Mouse (Mus musculus): ENCODE data around the gene 4933428M09Rik. TPM values are rescaled to one million over a fixed set of nuclear protein-coding genes. Genes with fewer than 3 reads are reported as not detected.
"Not testable (repeated sequence)": the region's sequence is repeated elsewhere in the genome, so short reads cannot be mapped to it uniquely, and the experiment has no call there.

The 4933428M09Rik gene
- not detected in 3 replicates for total RNA-seq (2017)

GRCm38 (mm10) chrX:139178928-139179327 is at the start of gene 4933428M09Rik:
Gene 4933428M09Rik, plus strand, starts transcription at chrX:139179228.
- no peak for ATAC-seq (replicated peaks; ENCODE audit: insufficient number of reproducible peaks, low FRiP score, low TSS enrichment, poor library complexity, severe bottlenecking)

- ATAC-seq (replicated peaks; ENCODE audit: insufficient number of reproducible peaks, low FRiP score, low TSS enrichment, poor library complexity, severe bottlenecking): no peak
Measured at GRCm38 (mm10) chrX:139134031-139134430, 45.0 kb upstream of the 4933428M09Rik start.

GRCm38 (mm10) chrX:139191506-139191905 is 12.5 kb downstream of the 4933428M09Rik start:
- not testable (repeated sequence) for ATAC-seq (replicated peaks; ENCODE audit: insufficient number of reproducible peaks, low FRiP score, low TSS enrichment, poor library complexity, severe bottlenecking)

GRCm38 (mm10) chrX:139194572-139195279 is 15.7 kb downstream of the 4933428M09Rik start:
- no peak for ATAC-seq (replicated peaks; ENCODE audit: insufficient number of reproducible peaks, low FRiP score, low TSS enrichment, poor library complexity, severe bottlenecking)

- not testable (repeated sequence) for ATAC-seq (replicated peaks; ENCODE audit: insufficient number of reproducible peaks, low FRiP score, low TSS enrichment, poor library complexity, severe bottlenecking)
Measured at GRCm38 (mm10) chrX:139209191-139209828, 30.3 kb downstream of the 4933428M09Rik start.

- ATAC-seq (replicated peaks; ENCODE audit: insufficient number of reproducible peaks, low FRiP score, low TSS enrichment, poor library complexity, severe bottlenecking): no peak
Measured at GRCm38 (mm10) chrX:139209829-139210225, 30.8 kb downstream of the 4933428M09Rik start, which contains the start of gene Mum1l1. Gene Mum1l1, plus strand, starts transcription at chrX:139210042.

GRCm38 (mm10) chrX:139214765-139215164 is 35.7 kb downstream of the 4933428M09Rik start:
- ATAC-seq (replicated peaks; ENCODE audit: insufficient number of reproducible peaks, low FRiP score, low TSS enrichment, poor library complexity, severe bottlenecking): no peak

GRCm38 (mm10) chrX:139216409-139216808 is 37.4 kb downstream of the 4933428M09Rik start:
- no peak for ATAC-seq (replicated peaks; ENCODE audit: insufficient number of reproducible peaks, low FRiP score, low TSS enrichment, poor library complexity, severe bottlenecking)

- ATAC-seq (replicated peaks; ENCODE audit: insufficient number of reproducible peaks, low FRiP score, low TSS enrichment, poor library complexity, severe bottlenecking): no peak
Measured at GRCm38 (mm10) chrX:139216991-139217593, 38.1 kb downstream of the 4933428M09Rik start.

- no peak for ATAC-seq (replicated peaks; ENCODE audit: insufficient number of reproducible peaks, low FRiP score, low TSS enrichment, poor library complexity, severe bottlenecking)
Measured at GRCm38 (mm10) chrX:139217776-139218175, 38.7 kb downstream of the 4933428M09Rik start.

- ATAC-seq (replicated peaks; ENCODE audit: insufficient number of reproducible peaks, low FRiP score, low TSS enrichment, poor library complexity, severe bottlenecking): no peak
Measured at GRCm38 (mm10) chrX:139219017-139219416, 40.0 kb downstream of the 4933428M09Rik start.

- ATAC-seq (replicated peaks; ENCODE audit: insufficient number of reproducible peaks, low FRiP score, low TSS enrichment, poor library complexity, severe bottlenecking): no peak
Measured at GRCm38 (mm10) chrX:139220830-139221229, 41.8 kb downstream of the 4933428M09Rik start.

GRCm38 (mm10) chrX:139221893-139222292 is 42.9 kb downstream of the 4933428M09Rik start:
- no peak for ATAC-seq (replicated peaks; ENCODE audit: insufficient number of reproducible peaks, low FRiP score, low TSS enrichment, poor library complexity, severe bottlenecking)

Other genes starting within 250 kb of the 4933428M09Rik start
- not detected in 3 replicates for gene Serpina7, start 94.0 kb upstream of the 4933428M09Rik start, total RNA-seq (2017)
- gene 4930513O06Rik, start 93.0 kb upstream of the 4933428M09Rik start, total RNA-seq (2017): 3.5 TPM in 1 of 3 replicates, not detected in the others
- gene Mum1l1, start 30.8 kb downstream of the 4933428M09Rik start, total RNA-seq (2017): not detected in 3 replicates
- not detected in 3 replicates for gene Trap1a, start 154.5 kb downstream of the 4933428M09Rik start, total RNA-seq (2017)